Mouse (Mus musculus) stomach, embryonic 14.5 days (tissue): ENCODE results near the gene Hoxc9. TPM values are rescaled to one million over a fixed set of nuclear protein-coding genes. Genes with fewer than 3 reads are reported as not detected.

Source experiments
- ATAC-seq: fragments of 200-750 bp; cut with Nextera tagmentation; 2 replicates; pipeline ENCODE4 v1.8.0; 2017; ENCODE audit warnings: low read depth, moderate TSS enrichment; ENCODE audit not compliant: insufficient number of reproducible peaks, insufficient read depth, low FRiP score
- H3K27ac ChIP-seq: fragments of 300-500 bp; sonication (generic); 2 replicates; pipeline ENCODE4 v1.5.1; 2014; ENCODE audit warnings: mild to moderate bottlenecking, low read length, moderate library complexity, mixed read lengths
- H3K27me3 ChIP-seq: fragments of 300-500 bp; sonication (generic); 2 replicates; pipeline ENCODE4 v1.6.1; 2014; ENCODE audit warnings: low read length, control low read depth, mixed read lengths; ENCODE audit not compliant: control insufficient read depth, insufficient read depth
- H3K36me3 ChIP-seq: fragments of 300-500 bp; sonication (generic); 2 replicates; pipeline ENCODE4 v1.6.1; 2014; ENCODE audit warnings: mild to moderate bottlenecking, control low read depth, low read length, moderate library complexity, mixed read lengths; ENCODE audit not compliant: control insufficient read depth, insufficient read depth
- H3K4me1 ChIP-seq: fragments of 300-500 bp; sonication (generic); 2 replicates; pipeline ENCODE4 v1.6.1; 2014; ENCODE audit warnings: low read length, control low read depth, mixed read lengths; ENCODE audit not compliant: control insufficient read depth, insufficient read depth
- H3K4me2 ChIP-seq: fragments of 300-500 bp; sonication (generic); replicated peaks from 2 replicates; pipeline ENCODE4 v1.6.1; 2014; ENCODE audit warnings: low read depth, low read length, control low read depth
- H3K4me3 ChIP-seq: fragments of 300-500 bp; sonication (generic); 2 replicates; pipeline ENCODE4 v1.5.1; 2014; ENCODE audit warnings: low read depth, low read length, control low read depth
- H3K9ac ChIP-seq: fragments of 300-500 bp; sonication (generic); replicated peaks from 2 replicates; pipeline ENCODE4 v1.6.1; 2014; ENCODE audit warnings: low read depth, mild to moderate bottlenecking, control low read depth, low read length, moderate library complexity, mixed read lengths
- H3K9me3 ChIP-seq: fragments of 300-500 bp; sonication (generic); 2 replicates; pipeline ENCODE4 v1.6.1; 2016; ENCODE audit warnings: low read depth, low read length, control low read depth; ENCODE audit not compliant: control insufficient read depth
- WGBS: fragments of 180-500 bp; shearing (Covaris S2); extraction: QIAGEN DNeasy Blood & Tissue Kit; methylation state at CpG from one replicate; pipeline ENCODE4 v1.1.7; 2014; 5-methylcytosine and 5-hydroxymethylcytosine counted together
- polyA plus RNA-seq: library from polyadenylated mRNA; unstranded; fragments of >200 nt; fragmentation: Nextera tagmentation; extraction: Ambion mirVana; gene quantifications from 2 replicates; pipeline ENCODE4 v1.2.1, GENCODE M21; 2014

Gene Hoxc9
- polyA plus RNA-seq, 1 experiment from 2014 or later, result not detected

GRCm38 (mm10) chr15:102987124-102987833, 11.0 kb downstream of the Hoxc9 start:
- no peaks in the 10 kb centered on the region for H3K36me3 ChIP-seq
- H3K4me1 ChIP-seq, result peaks cover 6% of the 10 kb centered on the region; the same call in 1 of the 2 replicates
- no peak overlapping the region for H3K9ac ChIP-seq
- no peaks in the 10 kb centered on the region for H3K9me3 ChIP-seq
- ATAC-seq, result peak; percentile 46; the same call in 1 of the 2 replicates
- peaks cover 83% of the 10 kb centered on the region for H3K27me3 ChIP-seq
- 4% methylated on average over 21 of the region's 21 CpGs for WGBS
- H3K27ac ChIP-seq, result no peak overlapping the region
- no peak overlapping the region for H3K4me2 ChIP-seq
- no peak overlapping the region for H3K4me3 ChIP-seq

- H3K4me1 ChIP-seq, result peaks cover 6% of the 10 kb centered on the region; the same call in 1 of the 2 replicates
- no peak for ATAC-seq
- H3K9ac ChIP-seq, result no peak overlapping the region
- H3K9me3 ChIP-seq, result no peaks in the 10 kb centered on the region
- H3K4me3 ChIP-seq, result no peak overlapping the region
- H3K27ac ChIP-seq, result no peak overlapping the region
- H3K36me3 ChIP-seq, result no peaks in the 10 kb centered on the region
- no peak overlapping the region for H3K4me2 ChIP-seq
- WGBS, result 42% methylated on average over 5 of the region's 5 CpGs
- H3K27me3 ChIP-seq, result peaks cover 86% of the 10 kb centered on the region
Measured at GRCm38 (mm10) chr15:102988078-102988477, 11.8 kb downstream of the Hoxc9 start.

- Histone ChIP-seq H3K4me3 (peak within 1 kb of the TSS; percentile 23), H3K4me2 (peak within 1 kb of the TSS; percentile 38), H3K36me3 (no peaks in the 10 kb centered on the region), H3K27me3 (peaks cover 79% of the 10 kb centered on the region), H3K27ac (no peak within 1 kb of the TSS), H3K9me3 (no peaks in the 10 kb centered on the region), H3K9ac (no peak within 1 kb of the TSS), H3K4me1 (peaks cover 6% of the 10 kb centered on the region; the same call in 1 of the 2 replicates)
- no peak; the same call in 1 of the 2 replicates for ATAC-seq
- 2% methylated on average over 69 of the region's 69 CpGs for WGBS
Measured at GRCm38 (mm10) chr15:102990461-102991397, 14.5 kb downstream of the Hoxc9 start, which contains the start of gene Hoxc8. Hoxc8 (plus strand) TSS chr15:102990607.

GRCm38 (mm10) chr15:102991782-102992181, 15.5 kb downstream of the Hoxc9 start:
- no peaks in the 10 kb centered on the region for H3K36me3 ChIP-seq
- ATAC-seq, result no peak
- H3K4me1 ChIP-seq, result peaks cover 6% of the 10 kb centered on the region; the same call in 1 of the 2 replicates
- WGBS, result 12% methylated on average over 7 of the region's 7 CpGs
- H3K9me3 ChIP-seq, result no peaks in the 10 kb centered on the region
- no peak overlapping the region for H3K4me2 ChIP-seq
- no peak overlapping the region for H3K27ac ChIP-seq
- peaks cover 77% of the 10 kb centered on the region for H3K27me3 ChIP-seq
- no peak overlapping the region for H3K4me3 ChIP-seq
- no peak overlapping the region for H3K9ac ChIP-seq

- no peaks in the 10 kb centered on the region for H3K9me3 ChIP-seq
- H3K9ac ChIP-seq, result no peak overlapping the region
- H3K36me3 ChIP-seq, result no peaks in the 10 kb centered on the region
- peaks cover 6% of the 10 kb centered on the region; the same call in 1 of the 2 replicates for H3K4me1 ChIP-seq
- H3K27ac ChIP-seq, result no peak overlapping the region
- 4% methylated on average over 11 of the region's 11 CpGs for WGBS
- H3K4me3 ChIP-seq, result no peak overlapping the region
- no peak for ATAC-seq
- no peak overlapping the region for H3K4me2 ChIP-seq
- peaks cover 77% of the 10 kb centered on the region for H3K27me3 ChIP-seq
Measured at GRCm38 (mm10) chr15:102992206-102992605, 16.0 kb downstream of the Hoxc9 start.

- no peak for ATAC-seq
- H3K36me3 ChIP-seq, result no peaks in the 10 kb centered on the region
- H3K4me3 ChIP-seq, result no peak overlapping the region
- 4% methylated on average over 3 of the region's 3 CpGs for WGBS
- H3K4me1 ChIP-seq, result peaks cover 6% of the 10 kb centered on the region; the same call in 1 of the 2 replicates
- no peak overlapping the region for H3K27ac ChIP-seq
- no peaks in the 10 kb centered on the region for H3K9me3 ChIP-seq
- no peak overlapping the region for H3K4me2 ChIP-seq
- no peak overlapping the region for H3K9ac ChIP-seq
- H3K27me3 ChIP-seq, result peaks cover 77% of the 10 kb centered on the region
Measured at GRCm38 (mm10) chr15:102992863-102993262, 16.6 kb downstream of the Hoxc9 start.

GRCm38 (mm10) chr15:102996548-102996947, 20.3 kb downstream of the Hoxc9 start:
- H3K36me3 ChIP-seq, result no peaks in the 10 kb centered on the region
- peaks cover 8% of the 10 kb centered on the region; the same call in 1 of the 2 replicates for H3K4me1 ChIP-seq
- no peak overlapping the region for H3K27ac ChIP-seq
- no peak overlapping the region for H3K4me3 ChIP-seq
- H3K4me2 ChIP-seq, result no peak overlapping the region
- no peaks in the 10 kb centered on the region for H3K9me3 ChIP-seq
- H3K9ac ChIP-seq, result no peak overlapping the region
- WGBS, result 6% methylated on average over 9 of the region's 9 CpGs
- peaks cover 80% of the 10 kb centered on the region for H3K27me3 ChIP-seq
- no peak for ATAC-seq

- peaks cover 82% of the 10 kb centered on the region for H3K27me3 ChIP-seq
- no peak overlapping the region for H3K4me2 ChIP-seq
- H3K36me3 ChIP-seq, result no peaks in the 10 kb centered on the region
- H3K9me3 ChIP-seq, result no peaks in the 10 kb centered on the region
- 3% methylated on average over 3 of the region's 3 CpGs for WGBS
- H3K27ac ChIP-seq, result no peak overlapping the region
- H3K9ac ChIP-seq, result no peak overlapping the region
- peaks cover 8% of the 10 kb centered on the region; the same call in 1 of the 2 replicates for H3K4me1 ChIP-seq
- H3K4me3 ChIP-seq, result no peak overlapping the region
- ATAC-seq, result no peak
Measured at GRCm38 (mm10) chr15:102997431-102997830, 21.2 kb downstream of the Hoxc9 start.
